Mouse (Mus musculus): ENCODE results near the gene Cdk6. TPM values are rescaled to one million over a fixed set of nuclear protein-coding genes. Genes with fewer than 3 reads are reported as not detected.
"Not testable (repeated sequence)": the region's sequence is repeated elsewhere in the genome, so short reads cannot be mapped to it uniquely, and the experiment has no call there.

Cdk6 gene
- total RNA-seq, 2 experiments from 2014 or later = 4.3 to 4.6 TPM

- DNase-seq = no peak
- intact Hi-C loops (cut with DNase I; ENCODE audit: low total_unique reads) = no loop called here
These were observed 58.7 kb downstream of the Cdk6 start for GRCm38 (mm10) chr5:3399784-3400494.

- intact Hi-C loops (cut with DNase I; ENCODE audit: low total_unique reads) = no loop called here
- DNase-seq = peak; percentile 26
These were observed 63.8 kb downstream of the Cdk6 start for GRCm38 (mm10) chr5:3405102-3405501.

- no peak for DNase-seq
- intact Hi-C loops (cut with DNase I; ENCODE audit: low total_unique reads) = no loop called here
These were observed 64.2 kb downstream of the Cdk6 start for GRCm38 (mm10) chr5:3405503-3405902.

GRCm38 (mm10) chr5:3407926-3408325 lies 66.6 kb downstream of the Cdk6 start:
- intact Hi-C loops (cut with DNase I; ENCODE audit: low total_unique reads) = no loop called here

GRCm38 (mm10) chr5:3418183-3418582 lies 76.9 kb downstream of the Cdk6 start:
- intact Hi-C loops (cut with DNase I; ENCODE audit: low total_unique reads) = not testable (repeated sequence)

More at GRCm38 (mm10) chr5:3407926-3408325, 66.6 kb downstream of the Cdk6 start:
- no peak for DNase-seq

GRCm38 (mm10) chr5:3420094-3420831 lies 79.0 kb downstream of the Cdk6 start:
- intact Hi-C loops (cut with DNase I; ENCODE audit: low total_unique reads) = no loop called here

More at GRCm38 (mm10) chr5:3418183-3418582, 76.9 kb downstream of the Cdk6 start:
- not testable (repeated sequence) for DNase-seq

GRCm38 (mm10) chr5:3420832-3421228 lies 79.5 kb downstream of the Cdk6 start:
- intact Hi-C loops (cut with DNase I; ENCODE audit: low total_unique reads) = no loop called here
- no peak for DNase-seq

More at GRCm38 (mm10) chr5:3420094-3420831, 79.0 kb downstream of the Cdk6 start:
- no peak for DNase-seq

- DNase-seq; intact Hi-C loops (cut with DNase I; ENCODE audit: low total_unique reads): not testable (repeated sequence)
These were observed 91.9 kb downstream of the Cdk6 start for GRCm38 (mm10) chr5:3433131-3433700.

GRCm38 (mm10) chr5:3434105-3434504 lies 92.8 kb downstream of the Cdk6 start:
- DNase-seq; intact Hi-C loops (cut with DNase I; ENCODE audit: low total_unique reads): not testable (repeated sequence)

GRCm38 (mm10) chr5:3438453-3439003 lies 97.2 kb downstream of the Cdk6 start:
- intact Hi-C loops (cut with DNase I; ENCODE audit: low total_unique reads); DNase-seq: not testable (repeated sequence)

GRCm38 (mm10) chr5:3439386-3439785 lies 98.1 kb downstream of the Cdk6 start:
- DNase-seq; intact Hi-C loops (cut with DNase I; ENCODE audit: low total_unique reads): not testable (repeated sequence)

- intact Hi-C loops (cut with DNase I; ENCODE audit: low total_unique reads) = not testable (repeated sequence)
These were observed 101.2 kb downstream of the Cdk6 start for GRCm38 (mm10) chr5:3442524-3442923.

GRCm38 (mm10) chr5:3451233-3451632 lies 109.9 kb downstream of the Cdk6 start:
- intact Hi-C loops (cut with DNase I; ENCODE audit: low total_unique reads); DNase-seq: not testable (repeated sequence)

More at GRCm38 (mm10) chr5:3442524-3442923, 101.2 kb downstream of the Cdk6 start:
- not testable (repeated sequence) for DNase-seq

- intact Hi-C loops (cut with DNase I; ENCODE audit: low total_unique reads); DNase-seq: not testable (repeated sequence)
These were observed 112.7 kb downstream of the Cdk6 start for GRCm38 (mm10) chr5:3453946-3454345.

GRCm38 (mm10) chr5:3460907-3461306 lies 119.6 kb downstream of the Cdk6 start:
- DNase-seq = no peak
- intact Hi-C loops (cut with DNase I; ENCODE audit: low total_unique reads) = no loop called here

GRCm38 (mm10) chr5:3461401-3461800 lies 120.1 kb downstream of the Cdk6 start:
- intact Hi-C loops (cut with DNase I; ENCODE audit: low total_unique reads) = no loop called here
- DNase-seq = no peak

- no peak for DNase-seq
- intact Hi-C loops (cut with DNase I; ENCODE audit: low total_unique reads) = no loop called here
These were observed 121.8 kb downstream of the Cdk6 start for GRCm38 (mm10) chr5:3462897-3463757.

- no peak for DNase-seq
- intact Hi-C loops (cut with DNase I; ENCODE audit: low total_unique reads) = no loop called here
These were observed 122.5 kb downstream of the Cdk6 start for GRCm38 (mm10) chr5:3463758-3464157.

Data from gastrocnemius, postnatal 14 days (tissue).